Mouse (Mus musculus): ENCODE data around the gene Dhodh. TPM values are rescaled to one million over a fixed set of nuclear protein-coding genes. Genes with fewer than 3 reads are reported as not detected.

Gene Dhodh
- polyA plus RNA-seq, 2 experiments = 12.5 to 15.3 TPM

- H3K27me3 ChIP-seq (ENCODE audit: control insufficient read depth, insufficient read depth, low read length) = no peaks in the 10 kb centered on the region
- H3K4me2 ChIP-seq (ENCODE audit: low read depth) = no peak overlapping the region
- H3K4me3 ChIP-seq (ENCODE audit: insufficient read depth in 1 of 2, low read depth in 2 of 2, low read length in 2 of 2) = no peak overlapping the region
- H3K9me3 ChIP-seq (ENCODE audit: control insufficient read depth, low read length) = no peaks in the 10 kb centered on the region
- DNase-seq (ENCODE audit: low read depth in 3 of 3, low spot score in 3 of 3) = no peak
- TF ChIP-seq CTCF (IDR thresholded peaks at IDR 0.05; ENCODE audit: low read depth) = no peak
- TF ChIP-seq EP300 (IDR thresholded peaks at IDR 0.05; ENCODE audit: low read depth) = no peak
- ATAC-seq (ENCODE audit: insufficient read depth) = no peak
- H3K27ac ChIP-seq = no peak overlapping the region
- no peak overlapping the region for H3K9ac ChIP-seq (replicated peaks)
- whole genome bisulfite sequencing (ENCODE audit: insufficient replicate concordance) = 77% methylated on average over 9 of the region's 9 CpGs
- no peaks in the 10 kb centered on the region for H3K36me3 ChIP-seq (replicated peaks; ENCODE audit: control insufficient read depth, insufficient read depth, low read depth)
- H3K4me1 ChIP-seq (replicated peaks; ENCODE audit: control insufficient read depth in 2 of 2, insufficient read depth in 2 of 2, low read length in 1 of 2) = no peaks in the 10 kb centered on the region
These were observed 17.6 kb downstream of the Dhodh start for GRCm38 (mm10) chr8:109590901-109591300.

- Histone ChIP-seq H3K9me3 (ENCODE audit: control insufficient read depth, low read length) (no peaks in the 10 kb centered on the region), H3K4me2 (ENCODE audit: low read depth) (no peak overlapping the region), H3K27ac (no peak overlapping the region), H3K36me3 (replicated peaks; ENCODE audit: control insufficient read depth, insufficient read depth, low read depth) (no peaks in the 10 kb centered on the region), H3K9ac (replicated peaks) (no peak overlapping the region), H3K4me3 (ENCODE audit: insufficient read depth in 1 of 2, low read depth in 2 of 2, low read length in 2 of 2) (no peak overlapping the region), H3K4me1 (replicated peaks; ENCODE audit: control insufficient read depth in 2 of 2, insufficient read depth in 2 of 2, low read length in 1 of 2) (peaks cover 0 to 4% of the 10 kb centered on the region in 2 experiments; a peak in 2 of 4 replicates), H3K27me3 (ENCODE audit: control insufficient read depth, insufficient read depth, low read length) (no peaks in the 10 kb centered on the region)
- DNase-seq (ENCODE audit: low read depth in 3 of 3, low spot score in 3 of 3) (no peak), ATAC-seq (ENCODE audit: insufficient read depth) (peak; percentile 50; the same call in 1 of the 2 replicates)
- no peak for TF ChIP-seq EP300 (IDR thresholded peaks at IDR 0.05; ENCODE audit: low read depth)
- TF ChIP-seq CTCF (IDR thresholded peaks at IDR 0.05; ENCODE audit: low read depth) = no peak
- WGBS (ENCODE audit: insufficient replicate concordance) = 48% methylated on average over 7 of the region's 7 CpGs
These were observed 21.4 kb downstream of the Dhodh start for GRCm38 (mm10) chr8:109586972-109587504.

GRCm38 (mm10) chr8:109585652-109586051, 22.8 kb downstream of the Dhodh start:
- no peak overlapping the region for H3K4me2 ChIP-seq (ENCODE audit: low read depth)
- TF ChIP-seq EP300 (IDR thresholded peaks at IDR 0.05; ENCODE audit: low read depth) = no peak
- TF ChIP-seq CTCF (IDR thresholded peaks at IDR 0.05; ENCODE audit: low read depth) = no peak
- H3K27me3 ChIP-seq (ENCODE audit: control insufficient read depth, insufficient read depth, low read length) = no peaks in the 10 kb centered on the region

GRCm38 (mm10) chr8:109584830-109585229, 23.6 kb downstream of the Dhodh start:
- ATAC-seq (ENCODE audit: insufficient read depth) (no peak), DNase-seq (ENCODE audit: low read depth in 3 of 3, low spot score in 3 of 3) (no peak)
- H3K36me3 ChIP-seq (replicated peaks; ENCODE audit: control insufficient read depth, insufficient read depth, low read depth) = no peaks in the 10 kb centered on the region
- no peak overlapping the region for H3K4me2 ChIP-seq (ENCODE audit: low read depth)
- TF ChIP-seq EP300 (IDR thresholded peaks at IDR 0.05; ENCODE audit: low read depth) = no peak
- TF ChIP-seq CTCF (IDR thresholded peaks at IDR 0.05; ENCODE audit: low read depth) = no peak
- no peaks in the 10 kb centered on the region for H3K27me3 ChIP-seq (ENCODE audit: control insufficient read depth, insufficient read depth, low read length)
- WGBS (ENCODE audit: insufficient replicate concordance) = 67% methylated on average over 3 of the region's 3 CpGs
- no peak overlapping the region for H3K27ac ChIP-seq
- H3K4me1 ChIP-seq (replicated peaks; ENCODE audit: control insufficient read depth in 2 of 2, insufficient read depth in 2 of 2, low read length in 1 of 2) = peaks cover 0 to 4% of the 10 kb centered on the region in 2 experiments; a peak in 2 of 4 replicates
- H3K4me3 ChIP-seq (ENCODE audit: insufficient read depth in 1 of 2, low read depth in 2 of 2, low read length in 2 of 2) = no peak overlapping the region
- no peak overlapping the region for H3K9ac ChIP-seq (replicated peaks)
- H3K9me3 ChIP-seq (ENCODE audit: control insufficient read depth, low read length) = no peaks in the 10 kb centered on the region

More at GRCm38 (mm10) chr8:109585652-109586051, 22.8 kb downstream of the Dhodh start:
- Histone ChIP-seq H3K4me1 (replicated peaks; ENCODE audit: control insufficient read depth in 2 of 2, insufficient read depth in 2 of 2, low read length in 1 of 2) (peaks cover 0 to 4% of the 10 kb centered on the region in 2 experiments; a peak in 2 of 4 replicates), H3K36me3 (replicated peaks; ENCODE audit: control insufficient read depth, insufficient read depth, low read depth) (no peaks in the 10 kb centered on the region), H3K4me3 (ENCODE audit: insufficient read depth in 1 of 2, low read depth in 2 of 2, low read length in 2 of 2) (no peak overlapping the region), H3K27ac (no peak overlapping the region), H3K9me3 (ENCODE audit: control insufficient read depth, low read length) (no peaks in the 10 kb centered on the region), H3K9ac (replicated peaks) (no peak overlapping the region)
- ATAC-seq (ENCODE audit: insufficient read depth) (no peak), DNase-seq (ENCODE audit: low read depth in 3 of 3, low spot score in 3 of 3) (no peak)

- DNase-seq (ENCODE audit: low read depth in 3 of 3, low spot score in 3 of 3) = no peak
- Histone ChIP-seq H3K4me2 (ENCODE audit: low read depth) (no peak overlapping the region), H3K27ac (no peak overlapping the region), H3K27me3 (ENCODE audit: control insufficient read depth, insufficient read depth, low read length) (no peaks in the 10 kb centered on the region), H3K9me3 (ENCODE audit: control insufficient read depth, low read length) (no peaks in the 10 kb centered on the region), H3K4me1 (replicated peaks; ENCODE audit: control insufficient read depth in 2 of 2, insufficient read depth in 2 of 2, low read length in 1 of 2) (peaks cover 0 to 4% of the 10 kb centered on the region in 2 experiments; a peak in 2 of 4 replicates), H3K36me3 (replicated peaks; ENCODE audit: control insufficient read depth, insufficient read depth, low read depth) (no peaks in the 10 kb centered on the region), H3K9ac (replicated peaks) (no peak overlapping the region), H3K4me3 (ENCODE audit: insufficient read depth in 1 of 2, low read depth in 2 of 2, low read length in 2 of 2) (no peak overlapping the region)
- TF ChIP-seq EP300 (IDR thresholded peaks at IDR 0.05; ENCODE audit: low read depth) = no peak
- no peak for TF ChIP-seq CTCF (IDR thresholded peaks at IDR 0.05; ENCODE audit: low read depth)
- no peak for ATAC-seq (ENCODE audit: insufficient read depth)
- 62% methylated on average over 4 of the region's 4 CpGs for WGBS (ENCODE audit: insufficient replicate concordance)
These were observed 24.2 kb downstream of the Dhodh start for GRCm38 (mm10) chr8:109584293-109584692.
